Mouse (Mus musculus) cerebellum, postnatal 10 days (tissue): Measurements from ENCODE around the gene Serpina3g.
A peak's percentile ranks its signal among the peaks of the same experiment; 100 is the strongest.
"Not testable (repeated sequence)": the region's sequence is repeated elsewhere in the genome, so short reads cannot be mapped to it uniquely, and the experiment has no call there.

Source experiments
- DNase-seq, 2 experiments: peaks; one replicate each; pipeline ENCODE4 v3.0.0; 2021; ENCODE audit warnings: mixed read lengths in 2 of 2

Serpina3g gene

GRCm38 (mm10) chr12:104235915-104236314 lies at the start of gene Serpina3g:
TSS of gene Serpina3g (plus strand) at chr12:104236245.
- DNase-seq, result no peak

DNA sequence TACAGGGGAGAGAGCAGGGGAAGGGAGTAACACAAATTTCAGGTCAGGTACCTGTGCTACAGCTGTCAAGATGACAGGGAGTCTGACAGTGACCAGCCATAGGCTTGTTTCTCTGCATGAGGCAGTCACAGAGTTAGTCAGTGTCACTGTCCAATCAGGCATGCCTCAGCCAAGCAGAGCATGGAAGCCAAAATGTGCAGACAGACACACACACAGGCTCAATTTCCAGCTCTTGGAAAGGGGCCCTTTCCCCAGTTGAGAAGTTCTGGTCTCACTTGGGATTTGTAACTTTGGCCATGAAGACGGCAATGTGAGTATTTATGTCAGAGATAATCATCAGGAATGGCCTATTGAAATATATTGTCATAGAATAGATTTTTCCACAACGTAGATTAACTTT lies 46.8 kb upstream of the Serpina3g start:
- DNase-seq, result no peak

DNA sequence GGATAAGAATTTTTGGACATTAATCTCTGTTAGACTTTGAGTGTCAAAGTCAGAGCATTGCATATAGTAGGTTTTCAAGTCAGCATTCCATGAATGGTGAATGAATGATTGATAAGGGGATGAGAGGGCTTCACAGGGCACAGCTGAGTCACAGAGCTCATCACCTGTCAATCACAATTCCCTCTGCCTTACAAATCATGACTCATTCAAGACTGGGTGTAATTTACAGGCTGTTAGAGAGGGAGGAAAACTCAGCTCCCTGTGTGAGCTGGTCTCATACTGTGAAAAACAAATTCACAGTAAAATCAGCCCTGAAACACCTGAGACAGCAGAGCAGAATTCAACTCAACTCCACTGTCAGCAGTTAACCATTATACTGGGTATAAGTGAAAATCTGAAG lies 45.2 kb upstream of the Serpina3g start:
- no peak for DNase-seq

GRCm38 (mm10) chr12:104209149-104209548 lies 26.9 kb upstream of the Serpina3g start:
- DNase-seq, result peak; percentile 20 to 22

GRCm38 (mm10) chr12:104209802-104210201 lies 26.2 kb upstream of the Serpina3g start:
- DNase-seq, result no peak

DNA sequence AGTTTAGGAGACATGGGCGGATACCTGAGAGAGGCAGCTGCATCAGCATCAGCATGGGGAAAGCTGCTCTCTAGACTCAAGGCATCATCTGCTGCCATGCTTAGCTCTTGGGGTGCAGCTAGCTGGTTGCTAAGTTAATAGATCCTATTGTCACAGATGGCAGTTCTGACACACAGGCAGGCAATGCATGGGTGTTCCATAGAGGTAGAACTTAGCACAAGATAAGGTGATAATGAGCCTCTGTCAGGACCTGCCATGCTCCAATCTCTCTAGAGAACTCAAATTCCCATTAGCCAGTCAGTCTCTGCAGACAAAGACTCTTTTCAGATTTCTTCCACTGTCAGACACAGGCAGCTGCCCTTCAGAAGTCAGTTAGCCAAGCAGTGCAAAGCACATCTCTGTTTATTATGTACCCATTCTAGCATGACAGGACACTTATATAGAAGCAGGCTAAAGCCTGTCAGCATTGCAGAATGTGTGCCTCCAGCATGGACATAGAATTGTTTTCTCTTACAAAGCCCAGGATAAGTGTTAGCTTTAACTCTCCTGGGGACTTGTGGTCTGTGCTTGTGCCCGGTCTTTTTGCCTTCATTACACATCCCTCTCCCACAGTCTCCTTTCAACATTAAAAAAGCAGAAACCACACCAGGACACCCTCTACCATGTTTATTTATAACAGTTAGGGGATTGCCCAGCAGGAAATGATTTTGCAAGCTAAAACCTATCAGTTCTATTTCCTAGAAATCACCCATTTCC lies 22.2 kb upstream of the Serpina3g start:
- DNase-seq, result no peak

DNA sequence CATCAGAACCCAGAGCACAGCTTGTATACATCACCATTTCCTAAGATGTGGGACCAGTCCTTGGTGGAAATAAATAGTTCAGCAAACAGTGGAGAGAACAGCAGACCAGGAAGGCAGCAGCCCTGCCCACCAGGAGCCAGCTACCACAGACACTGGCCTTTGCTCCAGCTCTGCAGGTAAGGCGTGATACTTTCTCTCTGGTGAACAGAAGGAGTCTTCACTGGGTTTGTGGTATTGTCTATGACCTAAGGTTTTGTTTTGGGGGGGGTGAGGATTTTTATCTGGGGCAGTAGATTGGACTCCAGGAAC lies 21.6 kb upstream of the Serpina3g start, which contains the start of gene Serpina3f:
Gene Serpina3f (plus strand): TSS at position 100 of the 309 bp plus-strand sequence.
- DNase-seq, result no peak

DNA sequence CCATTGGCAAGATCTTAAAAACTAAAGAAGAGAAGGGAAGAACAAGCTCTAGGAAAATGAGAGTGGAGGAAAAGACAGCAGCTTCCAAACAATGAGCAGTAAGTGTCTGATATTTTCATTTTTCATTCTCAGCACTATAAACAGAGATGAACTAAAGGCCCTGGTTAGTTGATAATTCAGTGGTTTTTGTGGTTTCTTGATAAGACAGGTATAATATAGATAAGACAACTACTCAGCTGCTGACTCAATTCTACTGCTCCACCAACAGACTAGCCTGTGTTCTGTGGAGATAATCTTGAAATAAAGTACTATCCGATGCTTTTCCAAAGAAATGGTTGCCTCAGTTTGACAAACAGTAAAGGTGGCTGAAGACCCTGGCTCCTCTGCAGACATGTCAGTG lies 20.8 kb upstream of the Serpina3g start:
- no peak for DNase-seq

DNA sequence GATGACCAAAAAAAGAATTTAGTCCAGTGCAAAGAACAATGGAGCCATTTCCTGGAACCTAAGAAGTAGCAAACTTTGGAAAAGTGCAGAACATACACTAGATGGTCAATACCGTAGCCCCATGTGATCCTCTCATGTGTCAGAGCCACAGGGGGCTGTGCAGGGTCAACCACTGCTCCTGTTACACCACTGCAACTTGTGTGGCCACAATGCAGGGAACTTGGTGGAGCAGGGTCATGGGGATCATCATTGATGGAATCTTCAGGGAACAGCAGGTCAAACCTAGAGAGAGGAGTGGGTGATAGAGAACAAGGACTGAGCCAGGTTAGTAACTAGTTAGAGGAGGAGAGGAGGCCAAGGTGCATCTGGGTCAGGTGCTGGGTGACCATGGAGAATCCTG lies 14.4 kb upstream of the Serpina3g start:
- no peak for DNase-seq

DNA sequence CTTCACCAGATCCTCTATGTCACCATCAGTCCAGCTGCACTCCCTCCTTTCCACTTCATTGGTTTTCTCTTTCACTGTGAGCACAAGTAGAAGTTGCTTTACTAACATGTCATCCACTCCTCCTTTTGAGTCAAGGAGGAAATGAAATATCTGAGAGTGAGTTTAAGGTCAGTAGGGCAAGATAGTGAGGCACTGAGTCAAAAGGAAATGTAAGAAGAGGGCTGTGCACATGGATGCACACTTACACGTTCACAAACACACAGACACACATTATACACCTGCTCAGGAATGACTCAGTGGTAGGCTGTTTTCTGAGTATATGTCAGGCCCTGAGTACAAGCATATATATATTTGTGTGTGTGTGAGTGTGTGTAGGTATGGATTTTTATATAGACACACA lies 12.4 kb upstream of the Serpina3g start:
- DNase-seq, result no peak

DNA sequence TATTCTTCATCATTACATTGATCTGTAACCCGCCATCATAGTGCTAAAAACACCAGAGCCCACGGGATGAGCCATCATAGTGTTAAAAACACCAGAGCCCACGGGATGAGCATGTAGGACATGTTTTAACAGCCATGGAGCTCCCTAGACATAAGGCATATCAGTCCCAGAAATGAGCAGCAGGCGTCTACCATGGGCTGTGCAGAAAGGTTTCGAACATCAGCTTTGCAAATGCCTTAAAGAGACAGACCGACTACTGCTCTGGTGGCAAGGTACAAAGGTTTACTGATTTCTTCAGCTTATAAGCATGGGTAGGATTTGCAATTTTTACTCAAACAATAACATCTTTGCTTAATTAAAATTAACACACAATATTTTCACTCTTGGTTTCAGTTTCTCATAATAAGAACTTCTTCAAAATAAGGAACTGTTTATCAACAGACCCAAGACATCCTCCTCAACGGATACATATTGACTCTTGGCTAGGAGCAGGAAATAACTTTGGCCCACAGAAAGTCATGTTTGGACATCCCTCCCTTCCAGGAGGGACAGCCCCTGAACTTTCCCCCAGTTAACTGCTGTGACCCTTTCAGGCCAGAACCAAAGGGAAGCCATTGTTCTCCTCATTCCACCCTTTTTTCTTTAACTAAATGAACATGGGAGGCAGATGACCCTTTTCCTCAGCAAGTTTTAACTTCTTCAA lies 11.3 kb upstream of the Serpina3g start:
- no peak for DNase-seq

GRCm38 (mm10) chr12:104230762-104231161 lies 5.3 kb upstream of the Serpina3g start:
- no peak for DNase-seq

- DNase-seq, result not testable (repeated sequence)
Measured at GRCm38 (mm10) chr12:104238048-104238447, 2.0 kb downstream of the Serpina3g start.

DNA sequence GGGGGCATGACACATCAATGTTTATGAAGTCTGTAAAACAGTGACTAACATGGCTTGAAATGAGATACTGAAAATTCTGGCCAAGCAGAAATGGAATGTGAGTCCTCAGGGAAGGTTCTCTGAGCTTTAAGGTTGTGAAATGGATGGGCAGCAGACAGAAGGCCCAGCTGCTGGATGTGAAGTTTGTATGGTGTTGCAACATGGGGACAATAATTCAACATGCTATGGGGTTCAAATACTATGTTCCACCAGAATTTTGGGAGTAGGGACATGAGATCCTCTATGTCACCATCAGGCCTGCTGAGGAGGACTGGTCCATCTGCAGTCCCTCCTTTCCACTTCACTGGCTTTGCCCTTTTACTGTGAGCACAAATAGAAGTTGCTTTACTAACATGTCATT lies 7.3 kb downstream of the Serpina3g start:
- no peak for DNase-seq

GRCm38 (mm10) chr12:104245092-104245491 lies 9.0 kb downstream of the Serpina3g start:
- peak; percentile 19 to 25 for DNase-seq

DNA sequence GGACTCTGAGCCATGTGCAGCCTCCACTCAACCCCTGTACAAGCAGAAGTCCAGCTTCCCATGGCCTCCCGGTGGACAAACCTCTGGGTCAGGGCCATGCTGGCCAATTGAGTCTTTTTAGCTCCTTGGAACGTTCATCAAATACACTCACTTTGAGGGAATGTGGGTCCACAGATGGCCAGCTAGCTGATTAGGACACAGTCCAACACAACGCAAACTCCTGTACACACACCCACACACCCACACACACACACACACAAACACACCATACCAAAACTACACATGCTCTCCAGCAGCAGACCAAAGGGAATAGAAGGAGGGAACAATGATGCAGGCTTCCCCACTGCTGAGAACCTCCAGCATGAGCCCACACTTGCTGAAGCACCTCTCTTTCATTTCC lies 9.6 kb downstream of the Serpina3g start:
- no peak for DNase-seq

DNA sequence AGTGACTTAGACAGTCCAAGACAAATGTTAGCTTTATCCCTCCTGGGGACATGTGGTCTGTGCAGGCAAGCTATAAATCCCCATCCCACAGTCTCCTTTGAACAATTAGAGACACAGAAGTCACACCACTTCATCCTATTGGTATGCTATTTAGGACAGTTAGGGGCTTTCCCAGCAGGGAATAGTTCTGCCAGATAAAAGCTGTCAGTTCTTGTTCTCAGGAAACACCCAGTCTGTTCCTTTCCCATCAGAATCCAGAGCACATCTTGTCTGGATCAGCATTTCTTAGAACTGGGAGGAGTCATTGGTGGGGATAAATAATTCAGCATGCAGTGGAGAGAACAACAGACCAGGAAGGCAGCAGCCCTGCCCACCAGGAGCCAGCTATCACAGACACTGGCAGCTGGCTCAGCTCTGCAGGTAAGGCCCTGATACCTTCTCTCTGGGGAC lies 11.5 kb downstream of the Serpina3g start:
- DNase-seq, result no peak

DNA sequence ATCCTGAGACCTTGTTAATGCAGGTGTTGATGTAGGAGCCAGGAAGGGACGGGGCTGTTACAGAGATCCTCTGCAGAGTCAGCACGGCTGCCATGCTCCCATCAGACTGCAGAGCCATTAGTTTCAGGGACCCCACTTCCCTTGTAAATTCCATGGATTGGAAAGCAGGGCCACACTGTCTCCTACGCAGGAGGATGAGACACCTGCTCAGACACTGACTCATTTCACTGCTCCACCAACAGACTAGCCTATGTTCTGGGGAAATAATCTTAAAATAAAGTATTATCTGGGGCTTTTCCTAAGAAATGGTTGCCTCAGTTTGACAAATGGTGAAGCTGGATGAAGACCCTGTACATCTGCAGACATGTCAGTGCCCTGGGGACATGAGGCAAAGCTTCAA lies 12.2 kb downstream of the Serpina3g start:
- no peak for DNase-seq

DNA sequence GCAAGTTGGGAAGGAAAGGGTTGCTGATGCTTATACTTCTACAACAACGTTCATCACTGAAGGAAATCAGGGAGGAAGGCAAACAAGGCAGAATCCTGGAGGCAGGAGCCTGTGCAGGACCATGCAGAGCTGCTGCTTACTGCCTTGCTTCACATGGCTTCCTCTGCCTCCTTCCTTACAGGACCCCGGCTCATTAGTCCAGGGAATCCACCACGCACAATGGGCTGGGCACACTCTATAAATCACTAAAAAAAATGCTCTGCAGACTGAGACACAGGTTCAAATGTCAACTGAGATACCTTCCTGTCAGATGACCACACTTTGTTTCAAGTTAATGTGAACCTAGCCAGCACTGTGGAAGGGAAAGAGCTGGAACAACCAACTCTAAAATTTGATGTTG lies 25.0 kb downstream of the Serpina3g start:
- DNase-seq, result no peak

- no peak for DNase-seq
Measured at GRCm38 (mm10) chr12:104262863-104263262, 26.8 kb downstream of the Serpina3g start, which contains the start of gene Serpina3i. TSS of gene Serpina3i (plus strand) at chr12:104263122.

- DNase-seq, result no peak
Measured at GRCm38 (mm10) chr12:104266374-104266773, 30.3 kb downstream of the Serpina3g start.

DNA sequence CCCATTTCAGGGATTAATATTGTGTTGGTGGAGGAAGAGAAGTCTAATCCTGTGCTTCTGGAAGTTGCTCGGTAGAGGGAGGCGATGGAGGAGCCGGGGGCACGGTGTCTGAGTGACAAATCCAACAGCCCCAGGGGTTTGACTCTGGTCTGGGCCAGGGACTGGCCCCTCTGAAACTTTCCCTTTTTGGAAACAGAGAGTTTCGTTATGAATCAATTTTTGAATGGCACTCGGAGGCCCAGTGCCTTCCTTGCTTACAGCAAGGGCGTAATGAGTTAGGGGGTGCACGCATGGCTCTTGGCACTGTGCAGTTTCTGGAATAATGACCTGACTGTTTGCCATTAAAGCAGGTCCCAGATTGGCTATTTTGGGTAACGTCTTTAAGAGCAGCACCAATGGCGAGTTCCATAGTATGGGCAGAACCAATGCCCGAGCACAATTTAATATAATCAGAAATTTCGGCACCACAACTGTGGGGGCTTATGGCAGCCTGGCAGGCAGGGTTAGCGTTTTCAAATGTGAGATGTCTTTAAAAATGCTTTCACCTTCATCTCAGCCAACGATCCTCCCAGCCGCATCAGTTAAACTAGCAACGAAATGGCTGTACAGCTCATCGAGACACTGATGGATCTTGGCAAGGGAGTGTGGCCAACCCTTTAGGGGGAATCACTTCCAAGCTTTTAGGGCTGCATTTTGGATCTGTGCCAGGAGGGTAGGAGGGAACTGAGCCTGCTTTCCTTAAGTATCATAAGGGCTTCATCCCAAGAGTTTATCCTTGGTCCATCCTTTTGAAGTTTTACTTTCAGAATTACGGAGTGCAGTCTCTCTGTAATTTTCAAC lies 42.4 kb downstream of the Serpina3g start:
- DNase-seq, result peak; percentile 11 to 27

GRCm38 (mm10) chr12:104279056-104279435 lies 43.0 kb downstream of the Serpina3g start:
- DNase-seq, result no peak
